Mouse (Mus musculus) kidney, postnatal 25 days (tissue): ENCODE measurements around the gene Pi4k2b.
"Not testable (repeated sequence)": the region's sequence is repeated elsewhere in the genome, so short reads cannot be mapped to it uniquely, and the experiment has no call there.

Experiments used
- DNase-seq, 2 experiments: peaks; one replicate each; pipeline ENCODE4 v3.0.0; 2021; ENCODE audit warnings: mixed read lengths in 2 of 2

The Pi4k2b gene

GRCm38 (mm10) chr5:52741391-52742111 is at the start of gene Pi4k2b:
Gene Pi4k2b (plus strand): TSS chr5:52741574.
- peak; percentile 86 to 92 for DNase-seq

DNA sequence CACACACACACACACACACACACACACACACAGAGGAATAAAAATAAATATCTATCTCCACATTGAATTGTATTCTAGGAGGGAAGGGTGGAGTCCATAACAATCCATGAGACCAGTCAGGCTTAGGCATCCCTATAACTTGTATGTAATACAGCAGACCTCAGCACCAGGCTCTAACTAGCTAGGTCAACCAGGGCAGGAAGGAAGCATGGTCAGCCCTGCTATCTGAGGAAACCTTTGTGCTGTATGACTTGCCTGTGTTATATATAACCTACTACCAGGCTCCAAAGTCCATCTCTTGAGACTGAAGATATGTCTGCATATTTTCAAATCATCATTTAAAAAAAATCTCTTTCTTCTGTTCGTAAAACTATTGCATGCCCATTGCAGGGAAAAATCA is 44.1 kb upstream of the Pi4k2b start:
- no peak for DNase-seq

- DNase-seq, result not testable (repeated sequence)
Measured at GRCm38 (mm10) chr5:52697882-52698440, 43.4 kb upstream of the Pi4k2b start.

DNA sequence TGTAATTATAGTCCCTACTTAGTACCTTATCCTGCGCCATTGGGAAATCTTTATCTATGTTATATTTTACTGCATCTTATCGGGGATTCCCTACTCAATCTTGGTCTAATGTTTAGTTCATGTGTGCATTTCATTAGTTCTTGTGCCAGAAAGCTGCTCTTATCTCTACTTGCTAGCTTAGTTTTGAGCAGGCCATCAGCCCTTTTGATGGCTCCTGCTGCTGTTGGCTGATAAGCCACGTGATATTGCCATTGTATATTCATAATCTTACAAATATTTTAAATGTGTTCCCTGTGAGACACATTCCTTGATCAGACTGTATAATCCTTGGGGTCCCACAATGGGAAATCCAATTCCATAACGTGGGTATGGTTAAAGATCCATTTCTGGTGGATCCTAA is 36.8 kb upstream of the Pi4k2b start:
- no peak for DNase-seq

DNA sequence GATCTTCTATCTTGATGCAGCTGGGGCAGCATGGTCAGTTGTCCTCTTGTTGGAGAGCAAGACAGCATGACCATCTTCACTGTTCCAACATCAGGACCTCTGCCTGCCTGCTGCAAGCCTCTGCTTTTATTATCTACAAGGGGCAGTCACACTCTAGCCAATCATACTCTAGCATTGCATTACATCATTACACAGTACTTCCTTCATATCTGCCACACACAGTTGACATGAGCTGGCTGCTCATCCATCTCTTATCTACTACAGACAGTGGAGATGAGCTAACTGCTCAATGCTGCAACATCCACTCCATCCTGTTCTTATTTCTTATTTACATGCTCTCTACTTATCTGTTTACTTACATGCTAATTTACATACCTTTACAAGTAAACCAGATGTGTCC is 28.7 kb upstream of the Pi4k2b start:
- DNase-seq, result no peak

- DNase-seq, result no peak
Measured at GRCm38 (mm10) chr5:52716742-52717448, 24.5 kb upstream of the Pi4k2b start.

DNA sequence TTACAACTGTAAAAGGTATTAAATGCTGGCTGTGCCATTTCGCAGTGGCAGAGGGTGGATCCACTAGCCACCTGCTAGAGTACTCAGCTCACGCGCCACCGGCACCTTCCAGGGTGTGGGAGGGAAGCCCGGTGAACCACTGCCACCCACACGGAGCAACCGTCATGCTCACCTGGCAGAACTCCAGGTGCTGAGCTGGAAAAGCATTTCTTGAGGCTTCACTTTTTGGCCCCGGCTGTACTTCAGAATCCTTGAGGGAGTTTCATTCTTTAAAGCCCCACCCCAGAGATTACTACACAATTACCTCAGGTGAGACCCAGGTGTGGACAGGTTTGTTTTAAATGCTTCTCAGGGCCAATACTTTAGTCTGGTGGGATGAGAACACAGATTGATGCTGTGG is 20.4 kb upstream of the Pi4k2b start:
- DNase-seq, result peak; percentile 70 to 79

DNA sequence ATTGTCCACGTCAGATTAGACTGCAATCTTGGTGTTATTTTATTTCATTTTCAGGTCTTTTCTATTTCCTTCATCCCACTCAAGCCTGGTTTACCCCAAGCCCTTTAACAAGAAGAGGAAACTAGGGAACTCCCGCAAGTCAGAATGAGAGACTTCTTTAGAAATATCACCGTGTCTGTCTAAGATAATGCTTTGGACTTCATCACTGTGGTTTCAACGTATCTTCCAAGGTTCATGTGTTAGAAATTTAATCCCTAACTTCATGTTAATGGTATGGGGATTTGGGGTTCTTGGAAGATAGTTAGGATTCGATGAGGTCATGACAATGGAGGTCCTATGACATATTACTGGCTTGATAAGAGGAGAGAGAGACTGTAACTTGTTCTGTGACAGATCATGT is 13.6 kb upstream of the Pi4k2b start:
- DNase-seq, result no peak

GRCm38 (mm10) chr5:52732811-52733210 is 8.6 kb upstream of the Pi4k2b start:
- no peak for DNase-seq

GRCm38 (mm10) chr5:52736046-52736445 is 5.3 kb upstream of the Pi4k2b start:
- no peak for DNase-seq

- peak; percentile 54 to 71 for DNase-seq
Measured at GRCm38 (mm10) chr5:52742112-52742813, 889 bp downstream of the Pi4k2b start.

DNA sequence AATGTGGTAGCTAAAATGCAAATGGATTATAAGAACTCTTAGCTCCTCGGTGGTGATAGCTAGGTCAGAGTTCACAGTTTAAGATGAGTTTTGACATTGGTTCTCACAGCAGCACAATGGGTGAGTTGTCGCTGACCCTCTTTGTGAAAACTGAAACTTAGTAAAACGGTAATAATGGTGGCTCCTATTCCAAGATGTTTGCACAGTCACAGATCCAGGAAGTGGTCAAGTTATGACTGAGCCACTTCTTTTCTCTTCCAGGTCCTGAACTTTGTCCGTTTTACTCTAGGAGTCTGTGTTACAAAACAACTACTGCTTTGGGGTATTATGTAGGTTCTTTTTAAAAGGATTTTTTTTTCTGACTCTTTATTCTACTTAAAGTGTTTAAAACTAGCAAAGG is 1.9 kb downstream of the Pi4k2b start:
- no peak for DNase-seq

DNA sequence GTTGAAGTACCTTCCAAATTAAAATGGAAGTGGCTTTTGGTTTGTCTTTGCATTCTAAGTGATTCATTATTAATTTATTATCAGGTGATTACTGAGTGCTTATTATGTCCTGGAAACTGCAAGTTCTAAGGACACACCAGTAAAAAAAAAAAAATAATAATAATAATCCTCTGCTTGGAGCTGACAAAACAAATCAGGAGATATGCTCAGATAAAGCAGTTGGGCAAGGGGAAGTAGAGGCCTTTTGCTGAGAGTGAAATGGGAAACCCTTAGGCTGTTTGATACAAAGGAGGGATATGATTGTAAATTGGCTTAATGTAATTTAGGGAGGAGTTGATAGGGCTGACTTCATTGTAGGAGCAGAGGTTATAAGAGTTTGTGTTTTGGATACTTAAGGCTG is 5.5 kb downstream of the Pi4k2b start:
- no peak for DNase-seq

DNA sequence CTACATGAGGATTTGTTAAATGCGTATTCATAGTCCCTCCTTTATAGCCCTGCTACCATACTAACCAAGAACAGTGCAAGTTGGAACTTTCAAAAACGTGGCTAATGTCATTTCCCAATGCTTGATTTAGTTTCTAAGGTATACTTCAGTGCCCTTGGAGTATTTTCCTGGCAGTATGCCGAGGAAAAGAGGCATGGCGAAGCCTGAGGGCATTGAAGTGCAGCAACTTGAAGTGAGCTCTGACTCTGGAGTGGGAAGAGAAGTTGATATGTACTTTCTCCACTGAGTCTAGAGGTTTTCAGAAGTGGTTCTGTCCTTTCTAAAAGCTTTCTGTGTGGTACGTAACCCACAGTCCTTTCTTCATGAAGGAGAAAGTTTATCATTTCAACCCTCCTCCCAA is 7.4 kb downstream of the Pi4k2b start:
- DNase-seq, result peak; percentile 68 to 80

- DNase-seq, result no peak
Measured at GRCm38 (mm10) chr5:52753146-52753545, 11.8 kb downstream of the Pi4k2b start.

DNA sequence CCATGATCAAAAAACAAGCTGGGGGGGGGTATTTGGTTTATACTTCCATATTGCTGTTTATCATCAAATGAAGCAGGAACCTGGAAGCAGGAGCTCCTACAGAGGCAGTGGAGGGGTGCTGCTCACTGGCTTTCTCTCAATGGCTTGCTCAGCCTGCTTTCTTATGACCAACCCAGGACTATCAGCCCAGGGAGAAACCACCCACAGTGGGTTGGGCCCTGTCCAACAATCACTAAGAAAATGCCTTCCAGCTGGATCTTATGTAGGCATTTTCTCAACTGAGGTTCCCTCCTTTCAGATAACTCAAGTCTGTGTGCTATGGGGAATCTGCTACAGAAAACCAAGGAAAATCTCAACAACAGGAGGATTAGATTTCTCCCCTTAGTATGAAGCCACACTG is 12.8 kb downstream of the Pi4k2b start:
- no peak for DNase-seq

GRCm38 (mm10) chr5:52755337-52755736 is 14.0 kb downstream of the Pi4k2b start:
- no peak for DNase-seq

- no peak for DNase-seq
Measured at GRCm38 (mm10) chr5:52755989-52756388, 14.6 kb downstream of the Pi4k2b start.

DNA sequence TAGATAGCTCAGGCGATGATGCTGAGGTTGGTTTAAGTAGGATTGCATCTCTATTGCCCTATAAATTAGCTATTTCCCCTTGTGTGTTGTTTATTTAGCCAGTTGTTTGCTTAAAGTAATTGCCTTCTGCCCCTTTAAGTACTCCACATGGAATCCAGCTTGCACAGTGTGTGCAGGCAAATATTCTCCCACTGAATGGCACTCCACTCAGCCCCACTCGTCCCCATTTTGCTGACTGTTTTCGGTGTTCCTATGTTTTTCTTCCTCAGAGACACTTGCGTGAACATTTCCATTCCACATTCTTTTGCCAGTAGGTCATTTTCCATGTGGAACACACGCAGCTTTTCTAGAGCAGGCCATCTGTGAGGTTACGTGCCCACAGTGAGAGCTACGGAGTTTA is 21.2 kb downstream of the Pi4k2b start:
- no peak for DNase-seq

- DNase-seq, result no peak
Measured at GRCm38 (mm10) chr5:52774267-52774666, 32.9 kb downstream of the Pi4k2b start.

DNA sequence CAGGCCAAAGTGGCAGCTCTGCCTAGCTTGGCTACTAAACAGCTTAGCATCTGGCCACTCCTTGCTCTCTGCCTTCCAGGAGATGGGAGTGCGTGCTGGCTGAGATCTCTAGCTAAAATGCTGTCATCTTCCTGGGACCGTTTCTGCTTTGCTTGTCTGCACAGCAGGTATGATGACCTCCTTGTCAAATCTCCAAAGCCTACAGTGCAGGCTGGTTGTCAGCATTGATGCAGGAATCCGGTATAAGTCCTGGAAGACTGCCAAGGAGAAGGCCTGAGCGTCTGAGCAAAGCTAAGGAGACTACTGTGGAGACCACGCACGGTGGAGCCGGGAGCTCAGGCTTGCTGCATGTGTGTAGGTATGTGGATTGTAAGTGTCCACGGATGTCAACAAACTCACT is 33.9 kb downstream of the Pi4k2b start, which contains the start of gene Zcchc4:
Gene Zcchc4 (plus strand): TSS at position 173 of the 400 bp plus-strand sequence.
- no peak for DNase-seq

DNA sequence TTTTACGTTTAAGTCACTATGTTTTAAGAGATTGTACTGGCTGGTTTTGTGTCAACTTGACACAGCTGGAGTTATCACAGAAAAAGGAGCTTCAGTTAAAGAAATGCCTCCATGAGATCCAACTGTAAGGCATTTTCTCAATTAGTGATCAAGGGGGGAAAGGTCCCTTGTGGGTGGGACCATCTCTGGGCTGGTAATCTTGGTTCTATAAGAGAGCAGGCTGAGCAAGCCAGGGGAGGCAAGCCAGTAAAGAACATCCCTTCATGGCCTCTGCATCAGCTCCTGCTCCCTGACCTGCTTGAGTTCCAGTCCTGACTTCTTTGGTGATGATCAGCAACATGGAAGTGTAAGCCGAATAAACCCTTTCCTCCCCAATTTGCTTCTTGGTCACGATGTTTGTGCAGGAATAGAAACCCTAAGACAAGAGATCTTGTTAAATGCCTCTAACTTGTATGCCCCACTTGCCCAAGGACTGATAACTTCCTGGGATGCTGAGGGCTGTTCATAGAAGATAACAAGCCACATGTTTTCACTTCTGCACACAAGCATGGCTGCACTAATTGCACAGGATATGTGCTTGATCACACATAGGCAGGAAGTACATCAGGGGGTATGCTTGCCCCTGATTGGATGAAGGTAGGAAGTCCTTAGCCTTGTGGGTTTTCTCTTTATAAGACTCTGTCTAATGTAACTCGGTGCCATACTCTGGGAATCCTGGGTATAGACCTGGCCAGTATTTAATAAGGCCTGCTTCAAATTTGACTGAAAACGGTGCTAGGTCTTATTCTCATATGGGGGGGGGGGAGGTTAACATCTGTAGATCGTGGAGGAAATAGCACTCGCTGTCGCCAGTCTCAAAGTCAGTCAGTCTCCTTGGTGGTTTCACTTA is 35.3 kb downstream of the Pi4k2b start:
- not testable (repeated sequence) for DNase-seq
